9 mouse cellular contexts compared by ENCODE assay signal in genomic region chr17:48930994-48931393, GRCm38 (mm10). TPM values are rescaled to one million over a fixed set of nuclear protein-coding genes. Genes with fewer than 3 reads are reported as not detected.
DNase-seq lines count a peak whose midpoint lies in the region; ATAC-seq lines count a peak whose summit lies in the region.
"Had no signal": no experiment of that assay in that cellular context is flagged by ENCODE, and none has a peak within 500 bp of the region (broad histone marks: within the 10 kb centered on the region; RNA-seq: fewer than 3 reads in every experiment).

No protein-coding gene starts in this region.

- no peaks in the 10 kb centered on the region for H3K9me3 ChIP-seq in forebrain, embryonic 10.5 days
- H3K9me3 ChIP-seq in forebrain, embryonic 11.5 days (ENCODE audit: control insufficient read depth, low read length): peaks cover 2% of the 10 kb centered on the region; the same call in 1 of the 2 replicates
- H3K9me3 ChIP-seq in limb, embryonic 11.5 days (ENCODE audit: control insufficient read depth, low read length): no peaks in the 10 kb centered on the region
- H3K9me3 ChIP-seq in stomach, embryonic 15.5 days: no peaks in the 10 kb centered on the region

- no peak overlapping the region for H3K27ac ChIP-seq in forebrain, embryonic 10.5 days
- no peak overlapping the region for H3K27ac ChIP-seq in forebrain, embryonic 11.5 days (ENCODE audit: low read depth, low read length)
- H3K27ac ChIP-seq in limb, embryonic 11.5 days (replicated peaks; ENCODE audit: low read depth, low read length): no peak overlapping the region
- no peak overlapping the region for H3K27ac ChIP-seq in stomach, embryonic 15.5 days

- H3K27me3 ChIP-seq in forebrain, embryonic 10.5 days (ENCODE audit: poor library complexity, severe bottlenecking): peaks cover 39% of the 10 kb centered on the region
- H3K27me3 ChIP-seq in forebrain, embryonic 11.5 days (ENCODE audit: control insufficient read depth, insufficient read depth, low read length): peaks cover 9% of the 10 kb centered on the region
- H3K27me3 ChIP-seq in limb, embryonic 11.5 days (ENCODE audit: control insufficient read depth, insufficient read depth, low read length): peaks cover 15% of the 10 kb centered on the region
- H3K27me3 ChIP-seq in stomach, embryonic 15.5 days (replicated peaks): peaks cover 25% of the 10 kb centered on the region

- ATAC-seq in forebrain, embryonic 11.5 days (replicated peaks; ENCODE audit: low FRiP score): no peak
- ATAC-seq in limb, embryonic 11.5 days (ENCODE audit: insufficient number of reproducible peaks, low FRiP score, low TSS enrichment, low read depth): no peak
- ATAC-seq in stomach, embryonic 15.5 days (ENCODE audit: insufficient read depth, low FRiP score, low read depth): no peak

- WGBS in forebrain, embryonic 10.5 days: 72% methylated on average over 10 of the region's 10 CpGs
- 66% methylated on average over 10 of the region's 10 CpGs for WGBS in forebrain, embryonic 11.5 days
- 63% methylated on average over 10 of the region's 10 CpGs for WGBS in limb, embryonic 11.5 days
- WGBS in stomach, embryonic 15.5 days: 58% methylated on average over 10 of the region's 10 CpGs

- no peaks in the 10 kb centered on the region for H3K36me3 ChIP-seq in forebrain, embryonic 10.5 days (replicated peaks)
- H3K36me3 ChIP-seq in forebrain, embryonic 11.5 days (ENCODE audit: control insufficient read depth, insufficient read depth, low read length): no peaks in the 10 kb centered on the region
- H3K36me3 ChIP-seq in limb, embryonic 11.5 days (ENCODE audit: control insufficient read depth, insufficient read depth, low read length): no peaks in the 10 kb centered on the region
- H3K36me3 ChIP-seq in stomach, embryonic 15.5 days: no peaks in the 10 kb centered on the region

- H3K4me1 ChIP-seq in forebrain, embryonic 10.5 days: peaks cover 40% of the 10 kb centered on the region
- H3K4me1 ChIP-seq in forebrain, embryonic 11.5 days (replicated peaks; ENCODE audit: control insufficient read depth, insufficient read depth, low read length): peaks cover 5% of the 10 kb centered on the region; the same call in 1 of the 2 replicates
- H3K4me1 ChIP-seq in limb, embryonic 11.5 days (ENCODE audit: control insufficient read depth, insufficient read depth, low read length): peaks cover 4% of the 10 kb centered on the region
- peaks cover 6% of the 10 kb centered on the region; the same call in 1 of the 2 replicates for H3K4me1 ChIP-seq in stomach, embryonic 15.5 days

- DNase-seq in forebrain, embryonic 10.5 days (ENCODE audit: extremely low spot score, low spot score): peak; percentile 14
- no peak for DNase-seq in forebrain, embryonic 11.5 days (ENCODE audit: low spot score)
- peak; percentile 47 to 48 for DNase-seq in right cerebral cortex, postnatal 10 days (ENCODE audit: low spot score in 2 of 2)
- DNase-seq in right cerebral cortex, adult 2 months (ENCODE audit: low spot score in 2 of 2): no peak
- DNase-seq in limb, embryonic 11.5 days (ENCODE audit: low spot score): no peak
- no peak for DNase-seq in urinary bladder, adult 2 months (ENCODE audit: low spot score)
- DNase-seq in yolk sac, embryonic 10.5 days (ENCODE audit: low spot score): no peak

- no peak overlapping the region for H3K4me2 ChIP-seq in forebrain, embryonic 11.5 days (ENCODE audit: low read depth, low read length, severe bottlenecking)
- no peak overlapping the region for H3K4me2 ChIP-seq in limb, embryonic 11.5 days (ENCODE audit: low read depth, severe bottlenecking)
- peak overlapping the region; percentile 97; the same call in 1 of the 2 replicates for H3K4me2 ChIP-seq in stomach, embryonic 15.5 days

- H3K4me3 ChIP-seq in forebrain, embryonic 10.5 days: no peak overlapping the region
- H3K4me3 ChIP-seq in forebrain, embryonic 11.5 days (ENCODE audit: low read depth, low read length): no peak overlapping the region
- peak overlapping the region; percentile 39; the same call in 1 of the 2 replicates for H3K4me3 ChIP-seq in limb, embryonic 11.5 days (ENCODE audit: low read depth, low read length)
- H3K4me3 ChIP-seq in stomach, embryonic 15.5 days (replicated peaks): no peak overlapping the region
- H3K4me3 ChIP-seq: erythroblast, embryonic 14.5 days had no signal

- H3K9ac ChIP-seq in forebrain, embryonic 11.5 days (ENCODE audit: low read length): no peak overlapping the region
- H3K9ac ChIP-seq in limb, embryonic 11.5 days (ENCODE audit: low read length): no peak overlapping the region
- no peak overlapping the region for H3K9ac ChIP-seq in stomach, embryonic 15.5 days

RNA-seq across cellular contexts. Expression of gene Lrfn2, which starts 1.2 kb away (rescaled TPM):
- polyA plus RNA-seq in forebrain, embryonic 10.5 days (2016; fragmentation: Nextera tagmentation; extraction: Ambion mirVana): 0.84 and 1.2 TPM in 2 replicates
- polyA plus RNA-seq in forebrain, embryonic 11.5 days (2014; fragmentation: Nextera tagmentation; extraction: Ambion mirVana): 1.0 and 1.1 TPM in 2 replicates
- 0.07 and 0.12 TPM in 2 replicates for polyA plus RNA-seq in limb, embryonic 11.5 days (2014; fragmentation: Nextera tagmentation; extraction: Ambion mirVana)
- 1.0 and 1.1 TPM in 2 replicates for polyA plus RNA-seq in stomach, embryonic 15.5 days (2015; fragmentation: Nextera tagmentation; extraction: Ambion mirVana)
- 0.08 and 0.12 TPM in 2 replicates for polyA plus RNA-seq in urinary bladder, adult 2 months (2012; rRNA removed)
- polyA plus RNA-seq: erythroblast, embryonic 14.5 days had no signal

Comparison
In these comparisons a context has a peak if more than half of its experiments do, and no peak if none do; other contexts are left out.
1. DNase-seq: peak in forebrain, embryonic 10.5 days (single experiment) and right cerebral cortex, postnatal 10 days (2 of 2); none in forebrain, embryonic 11.5 days (single experiment), right cerebral cortex, adult 2 months (0 of 2), limb, embryonic 11.5 days (single experiment), urinary bladder, adult 2 months (single experiment) and yolk sac, embryonic 10.5 days (single experiment).